Mouse (Mus musculus) intestine, embryonic 14.5 days (tissue): ENCODE results near the gene Cmklr1. TPM values are rescaled to one million over a fixed set of nuclear protein-coding genes. Genes with fewer than 3 reads are reported as not detected.
A peak's percentile ranks its signal among the peaks of the same experiment; 100 is the strongest.

Source experiments
- ATAC-seq: fragments of 200-750 bp; cut with Nextera tagmentation; replicated peaks from 2 replicates; pipeline ENCODE4 v1.8.0; 2017; ENCODE audit warnings: low read depth, moderate number of reproducible peaks, moderate TSS enrichment, moderate library complexity; ENCODE audit not compliant: low FRiP score, low TSS enrichment
- DNase-seq: peaks from one replicate; pipeline ENCODE4 v3.0.0-alpha.2; 2018; ENCODE audit warnings: low spot score
- H3K27ac ChIP-seq: fragments of 300-500 bp; sonication (generic); 2 replicates; pipeline ENCODE4 v1.5.1; 2014; ENCODE audit warnings: low read depth, mild to moderate bottlenecking, control low read depth
- H3K27me3 ChIP-seq: fragments of 300-500 bp; sonication (generic); replicated peaks from 2 replicates; pipeline ENCODE4 v1.6.1; 2014; ENCODE audit warnings: low read length, control low read depth; ENCODE audit not compliant: control insufficient read depth, insufficient read depth
- H3K36me3 ChIP-seq: fragments of 300-500 bp; sonication (generic); 2 replicates; pipeline ENCODE4 v1.6.1; 2014; ENCODE audit warnings: low read length, control low read depth; ENCODE audit not compliant: control insufficient read depth, insufficient read depth
- H3K4me1 ChIP-seq: fragments of 300-500 bp; sonication (generic); replicated peaks from 2 replicates; pipeline ENCODE4 v1.6.1; 2014; ENCODE audit warnings: low read length, control low read depth, mixed read lengths; ENCODE audit not compliant: control insufficient read depth, insufficient read depth
- H3K4me2 ChIP-seq: fragments of 300-500 bp; sonication (generic); 2 replicates; pipeline ENCODE4 v1.6.1; 2014; ENCODE audit warnings: low read length
- H3K4me3 ChIP-seq: fragments of 300-500 bp; sonication (generic); 2 replicates; pipeline ENCODE4 v1.5.1; 2014; ENCODE audit warnings: low read depth, low read length, control low read depth, mixed read lengths
- H3K9ac ChIP-seq: fragments of 300-500 bp; sonication (generic); 2 replicates; pipeline ENCODE4 v1.6.1; 2014; ENCODE audit warnings: mild to moderate bottlenecking, low read length
- H3K9me3 ChIP-seq: fragments of 300-500 bp; sonication (generic); 2 replicates; pipeline ENCODE4 v1.6.1; 2016; ENCODE audit warnings: low read length, control low read depth; ENCODE audit not compliant: control insufficient read depth
- WGBS: fragments of 180-500 bp; shearing (Covaris S2); extraction: QIAGEN DNeasy Blood & Tissue Kit; methylation state at CpG from one replicate; pipeline ENCODE4 v1.1.7; 2014; 5-methylcytosine and 5-hydroxymethylcytosine counted together
- polyA plus RNA-seq: library from polyadenylated mRNA; unstranded; fragments of >200 nt; fragmentation: Nextera tagmentation; extraction: Ambion mirVana; gene quantifications from 2 replicates; pipeline ENCODE4 v1.2.1, GENCODE M21; 2014

The Cmklr1 gene
- polyA plus RNA-seq, 1 experiment from 2014 or later, result 2.4 TPM

DNA sequence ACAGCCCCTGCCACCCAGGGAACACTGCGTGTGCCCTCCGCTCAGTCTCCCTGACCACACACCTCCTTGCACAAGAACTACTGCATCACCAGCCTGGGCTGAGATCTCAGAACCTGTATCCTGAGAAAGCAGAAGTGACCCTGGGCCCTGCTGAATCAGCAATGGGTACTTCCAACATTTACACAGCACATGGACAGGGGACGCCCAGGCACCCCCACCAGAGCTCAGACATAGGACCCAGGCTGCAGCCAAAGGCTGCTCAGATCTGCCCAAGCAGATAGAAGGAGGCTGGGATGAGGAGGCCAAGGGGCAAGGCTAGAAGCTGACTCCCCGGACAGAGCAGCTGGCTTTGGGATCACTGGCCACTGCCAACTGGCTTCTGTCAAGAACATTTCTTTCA, 5.7 kb downstream of the Cmklr1 start:
- Histone ChIP-seq H3K27me3 (no peaks in the 10 kb centered on the region), H3K36me3 (no peaks in the 10 kb centered on the region), H3K27ac (no peak overlapping the region), H3K9ac (no peak overlapping the region), H3K9me3 (no peaks in the 10 kb centered on the region), H3K4me3 (no peak overlapping the region), H3K4me2 (no peak overlapping the region), H3K4me1 (peaks cover 8% of the 10 kb centered on the region; the same call in 1 of the 2 replicates)
- DNase-seq (no peak), ATAC-seq (no peak)
- 80% methylated on average over 4 of the region's 4 CpGs for WGBS

DNA sequence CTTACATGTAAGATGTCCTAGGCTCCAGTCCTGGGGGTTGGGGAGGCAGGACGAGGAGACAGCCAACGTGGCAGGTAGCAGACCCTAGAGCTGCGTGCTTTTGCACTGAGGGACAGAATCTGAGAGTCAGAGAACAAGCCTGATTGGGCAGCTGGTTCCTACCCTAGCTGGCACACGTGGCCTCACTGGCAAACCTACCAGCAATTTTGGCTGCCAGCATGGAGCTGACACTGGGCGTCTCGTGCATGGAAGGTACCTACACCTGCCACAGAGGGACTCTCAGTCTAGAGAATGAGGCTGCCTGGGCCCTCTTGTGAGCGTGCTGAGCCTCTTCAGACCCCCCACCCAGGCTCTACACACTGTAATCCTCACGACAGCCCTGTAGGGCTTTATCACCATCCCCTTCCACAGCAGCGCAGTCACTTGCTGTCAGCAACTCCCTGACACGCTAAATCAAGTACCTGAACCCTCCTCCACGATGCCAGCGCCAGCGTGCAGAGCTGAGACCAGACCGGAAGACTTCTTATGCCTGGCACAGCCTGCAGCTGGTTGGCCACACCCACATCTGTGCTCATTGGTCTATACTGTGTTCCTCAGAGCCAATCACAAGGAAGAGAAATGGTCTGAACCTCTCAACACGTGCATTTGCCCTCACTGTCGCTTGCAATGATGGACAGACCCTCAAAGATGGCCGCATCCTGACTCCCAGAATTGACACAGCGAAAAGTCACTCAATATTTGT, 6.9 kb downstream of the Cmklr1 start:
- Histone ChIP-seq H3K4me1 (peaks cover 4% of the 10 kb centered on the region; the same call in 1 of the 2 replicates), H3K4me3 (no peak overlapping the region), H3K4me2 (peak overlapping the region; percentile 15; the same call in 1 of the 2 replicates), H3K36me3 (no peaks in the 10 kb centered on the region), H3K27me3 (no peaks in the 10 kb centered on the region), H3K9ac (no peak overlapping the region), H3K9me3 (no peaks in the 10 kb centered on the region), H3K27ac (no peak overlapping the region)
- DNase-seq, result no peak
- 48% methylated on average over 18 of the region's 18 CpGs for WGBS
- no peak for ATAC-seq

DNA sequence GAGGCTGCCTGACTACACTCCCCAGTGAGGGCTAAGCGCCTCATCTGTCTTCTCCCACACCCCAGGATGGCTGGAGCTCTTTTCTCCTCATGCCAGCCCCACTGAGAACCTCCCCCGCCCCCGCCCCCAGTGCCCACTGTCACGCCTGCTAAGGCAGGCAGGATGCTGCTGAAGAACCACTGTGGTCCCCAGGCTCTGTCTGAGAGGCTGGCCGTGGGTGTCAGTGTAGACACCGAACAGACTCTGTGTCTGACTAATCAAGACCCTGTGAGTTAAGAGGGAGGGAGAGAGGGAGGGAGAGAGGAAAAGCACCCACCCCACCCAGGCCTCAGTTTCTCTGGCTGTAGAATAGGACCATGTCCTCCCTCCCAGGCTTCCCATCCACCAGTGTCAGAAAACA, 9.2 kb downstream of the Cmklr1 start:
- H3K27me3 ChIP-seq, result no peaks in the 10 kb centered on the region
- H3K36me3 ChIP-seq, result no peaks in the 10 kb centered on the region
- H3K4me2 ChIP-seq, result no peak overlapping the region
- peaks cover 4% of the 10 kb centered on the region; the same call in 1 of the 2 replicates for H3K4me1 ChIP-seq
- H3K4me3 ChIP-seq, result no peak overlapping the region
- ATAC-seq (no peak), DNase-seq (no peak)
- no peaks in the 10 kb centered on the region for H3K9me3 ChIP-seq
- 72% methylated on average over 6 of the region's 6 CpGs for WGBS
- no peak overlapping the region for H3K27ac ChIP-seq
- H3K9ac ChIP-seq, result no peak overlapping the region

DNA sequence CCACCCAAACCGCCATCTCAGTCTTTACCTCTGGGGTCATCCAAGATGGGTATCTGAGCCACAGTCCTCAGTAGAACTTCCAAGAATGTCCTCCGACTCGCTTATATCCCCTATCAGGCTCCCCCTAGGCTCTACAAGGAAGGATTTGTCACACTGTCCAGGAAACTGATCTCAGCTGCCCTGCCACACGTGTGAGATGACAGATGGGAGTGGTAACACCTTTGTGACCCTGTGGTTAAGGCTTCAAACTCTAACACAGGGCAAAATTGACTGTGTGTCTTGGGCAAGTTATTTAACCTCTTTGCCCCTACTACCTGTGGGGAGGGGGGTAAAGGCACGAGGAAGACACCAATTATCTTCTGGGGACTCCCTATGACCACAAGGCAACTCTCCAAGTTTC, 11.1 kb downstream of the Cmklr1 start:
- ATAC-seq, result no peak
- Histone ChIP-seq H3K27ac (no peak overlapping the region), H3K4me3 (no peak overlapping the region), H3K9ac (no peak overlapping the region), H3K27me3 (no peaks in the 10 kb centered on the region), H3K4me2 (no peak overlapping the region), H3K36me3 (no peaks in the 10 kb centered on the region), H3K4me1 (peaks cover 8% of the 10 kb centered on the region), H3K9me3 (no peaks in the 10 kb centered on the region)
- 74% methylated on average over 5 of the region's 5 CpGs for WGBS
- no peak for DNase-seq

DNA sequence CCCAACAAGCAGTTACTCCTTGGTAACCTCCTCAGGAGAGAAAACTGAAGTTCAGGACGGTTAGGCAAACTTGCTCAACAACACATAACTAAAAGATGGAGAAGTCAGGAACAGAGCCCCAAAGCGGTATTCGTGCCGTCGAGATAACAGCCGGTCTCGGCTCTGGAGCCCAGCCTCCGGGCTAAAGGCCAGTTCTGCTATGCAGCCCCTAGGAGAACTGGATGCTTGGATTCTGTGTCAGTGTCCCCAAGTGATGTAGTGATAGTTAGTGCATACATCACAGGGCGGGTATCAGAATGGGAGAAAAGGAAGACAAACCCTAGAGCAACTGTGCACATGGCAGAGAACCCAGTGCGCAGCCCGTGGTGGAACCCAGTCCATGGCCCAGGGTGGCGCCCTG, 12.2 kb downstream of the Cmklr1 start:
- WGBS, result 79% methylated on average over 12 of the region's 12 CpGs
- Histone ChIP-seq H3K9me3 (no peaks in the 10 kb centered on the region), H3K27me3 (no peaks in the 10 kb centered on the region), H3K4me3 (no peak overlapping the region), H3K4me2 (no peak overlapping the region), H3K9ac (no peak overlapping the region), H3K36me3 (no peaks in the 10 kb centered on the region), H3K4me1 (peaks cover 19% of the 10 kb centered on the region), H3K27ac (no peak overlapping the region)
- no peak for DNase-seq
- ATAC-seq, result no peak

DNA sequence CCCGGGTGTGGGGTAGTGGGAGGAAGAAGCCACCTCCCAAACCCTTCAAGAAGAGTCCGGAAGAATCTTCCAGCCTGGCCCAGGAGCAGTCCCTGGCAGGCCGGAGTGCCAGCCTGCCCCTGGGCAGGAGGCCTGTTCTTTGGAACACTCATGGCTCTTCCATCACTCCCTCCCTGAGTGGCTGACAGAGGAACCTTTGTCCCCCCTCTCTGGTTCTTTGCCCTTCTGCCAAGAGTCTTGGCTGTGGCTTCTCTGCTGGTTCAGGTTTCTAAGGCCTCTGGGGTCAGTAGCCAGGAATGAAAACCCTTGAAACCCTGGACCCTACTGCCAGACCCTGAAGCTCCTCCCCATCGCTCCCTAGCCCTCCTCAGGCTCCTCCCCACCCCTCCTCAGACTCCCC, 12.6 kb downstream of the Cmklr1 start:
- H3K27me3 ChIP-seq, result no peaks in the 10 kb centered on the region
- 80% methylated on average over 4 of the region's 4 CpGs for WGBS
- no peak for ATAC-seq
- no peak overlapping the region for H3K27ac ChIP-seq
- no peak overlapping the region for H3K4me2 ChIP-seq
- H3K4me1 ChIP-seq, result peaks cover 23% of the 10 kb centered on the region
- no peak overlapping the region for H3K4me3 ChIP-seq
- H3K36me3 ChIP-seq, result no peaks in the 10 kb centered on the region
- no peaks in the 10 kb centered on the region for H3K9me3 ChIP-seq
- H3K9ac ChIP-seq, result no peak overlapping the region
- no peak for DNase-seq

DNA sequence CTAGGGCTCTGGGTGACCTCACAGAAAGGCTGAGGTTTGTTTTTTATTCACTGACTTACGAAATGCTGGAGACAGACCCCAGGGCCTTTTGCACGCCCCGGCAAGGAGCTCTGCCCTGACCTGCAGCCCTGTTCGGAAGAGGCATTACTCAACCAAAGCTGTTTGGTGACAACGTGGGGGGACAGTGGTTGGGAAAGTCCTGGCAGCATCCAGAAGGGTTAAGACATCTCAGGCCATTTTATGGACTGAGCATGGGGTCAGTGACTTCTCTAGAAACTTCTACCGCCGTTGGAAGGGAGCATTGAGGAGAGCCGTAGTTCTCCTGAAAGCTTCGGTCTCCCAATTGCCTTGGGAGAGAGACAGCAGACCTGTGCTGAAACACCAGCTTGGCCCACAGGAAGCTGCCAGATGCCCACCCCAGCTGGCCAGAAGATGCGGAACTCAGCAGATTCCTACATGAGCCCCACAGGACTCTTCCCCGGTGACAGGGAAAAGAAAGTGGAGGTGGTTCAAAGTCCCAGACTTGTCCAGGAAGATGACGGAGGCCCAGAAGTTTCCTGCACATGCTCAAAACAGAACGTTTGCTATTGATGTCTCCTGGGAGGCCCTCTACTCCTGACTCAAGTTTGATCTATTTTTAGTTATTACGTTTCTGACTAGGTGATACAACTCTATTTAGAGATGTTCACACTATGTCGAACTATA, 14.2 kb downstream of the Cmklr1 start:
- Histone ChIP-seq H3K4me1 (peaks cover 24% of the 10 kb centered on the region), H3K27me3 (no peaks in the 10 kb centered on the region), H3K4me3 (no peak overlapping the region), H3K27ac (no peak overlapping the region), H3K9me3 (no peaks in the 10 kb centered on the region), H3K9ac (no peak overlapping the region), H3K4me2 (no peak overlapping the region), H3K36me3 (no peaks in the 10 kb centered on the region)
- no peak for DNase-seq
- 72% methylated on average over 15 of the region's 15 CpGs for WGBS
- ATAC-seq, result no peak

DNA sequence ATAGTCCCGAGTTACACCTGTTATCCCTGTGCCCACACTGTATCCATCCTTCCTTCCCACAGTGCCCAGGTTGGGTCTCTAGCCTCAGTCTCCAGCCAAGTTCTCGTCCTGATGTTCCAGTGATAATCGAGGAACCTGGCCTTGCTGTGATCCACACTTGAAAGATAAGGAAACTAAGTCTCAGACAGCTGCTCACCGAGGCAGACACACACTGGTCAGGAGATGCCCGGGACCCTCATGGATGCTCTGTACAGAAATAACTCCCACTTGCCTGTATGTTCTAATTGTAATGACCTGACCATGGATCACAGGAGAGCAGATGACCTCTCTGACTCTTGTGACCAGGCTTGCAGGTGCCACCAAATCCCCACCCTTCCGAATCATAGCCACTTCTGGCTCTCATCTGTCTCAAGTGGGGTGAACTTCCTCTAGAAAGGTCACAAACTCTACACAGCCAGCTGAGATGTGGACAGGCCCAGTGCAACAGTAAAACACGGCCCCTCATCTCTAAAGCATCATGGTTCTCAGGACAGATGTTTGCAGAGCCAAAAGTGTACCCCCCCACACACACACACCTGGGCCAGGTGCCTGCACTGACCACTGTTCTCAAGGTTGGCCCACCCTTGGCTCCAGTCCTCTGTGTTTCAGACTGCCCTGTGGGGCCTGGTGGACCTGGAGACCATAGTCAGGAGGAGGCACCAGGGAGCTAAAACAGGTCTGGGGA, 15.2 kb downstream of the Cmklr1 start:
- Histone ChIP-seq H3K27me3 (no peaks in the 10 kb centered on the region), H3K4me3 (no peak overlapping the region), H3K4me2 (no peak overlapping the region), H3K9ac (no peak overlapping the region), H3K36me3 (no peaks in the 10 kb centered on the region), H3K27ac (no peak overlapping the region), H3K9me3 (no peaks in the 10 kb centered on the region), H3K4me1 (peaks cover 22% of the 10 kb centered on the region)
- no peak for DNase-seq
- WGBS, result 78% methylated on average over 7 of the region's 7 CpGs
- ATAC-seq, result no peak
